Mouse (Mus musculus): Measurements from ENCODE around the gene Gm20449. TPM values are rescaled to one million over a fixed set of nuclear protein-coding genes. Genes with fewer than 3 reads are reported as not detected.
"Not testable (repeated sequence)": the region's sequence is repeated elsewhere in the genome, so short reads cannot be mapped to it uniquely, and the experiment has no call there.

Gene Gm20449
- 0.02 TPM in 1 of 2 replicates, not detected in the other for polyA plus RNA-seq (2012; rRNA removed)

DNA sequence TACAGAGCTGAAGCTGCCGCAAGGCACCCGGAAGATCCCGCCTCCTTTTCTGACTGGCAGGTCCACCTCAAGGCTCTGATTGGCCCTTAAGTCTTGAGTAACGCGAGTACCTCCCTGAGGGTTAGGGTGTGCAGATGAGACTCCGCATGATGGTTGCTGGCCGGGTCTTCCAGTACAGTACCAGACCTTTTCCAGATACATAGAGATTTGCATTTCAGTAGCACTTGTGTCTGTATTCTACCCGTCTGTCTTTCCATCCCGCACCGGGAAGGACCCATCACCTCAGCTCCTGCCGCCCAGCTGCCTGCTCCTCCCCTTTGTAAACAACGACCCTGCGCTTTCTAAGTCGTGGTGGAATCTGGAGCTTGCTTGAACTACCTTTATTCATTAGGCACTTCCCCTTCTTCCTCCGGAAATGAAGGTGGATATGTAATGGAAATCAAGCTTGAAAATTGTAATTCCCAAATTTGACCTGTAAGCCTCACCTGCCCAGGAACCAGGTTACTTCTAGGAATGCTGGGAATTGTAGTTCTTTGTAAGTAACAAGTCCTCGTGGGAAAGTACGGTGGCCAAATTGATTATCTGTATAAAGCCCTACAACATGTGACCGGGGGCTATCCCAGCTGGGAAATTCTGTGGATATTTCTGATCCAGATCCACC, at the start of gene Gm20449, which contains the start of gene AW146154:
Gm20449 (minus strand) TSS at position 29 of the 661 bp plus-strand sequence.
AW146154 (minus strand) TSS at position 502 of the 661 bp plus-strand sequence.
- Histone ChIP-seq H3K4me1 (ENCODE audit: control insufficient read depth, insufficient read depth, insufficient read length) (no peaks in the 10 kb centered on the region), H3K27me3 (ENCODE audit: control insufficient read depth, insufficient read depth, low read length) (no peaks in the 10 kb centered on the region), H3K36me3 (ENCODE audit: control insufficient read depth, insufficient read depth, low read length) (no peaks in the 10 kb centered on the region), H3K4me3 (ENCODE audit: extremely low read depth, insufficient read depth, insufficient read length) (peak within 1 kb of the TSS; percentile 78), H3K27ac (ENCODE audit: insufficient read depth, low read length) (peak within 1 kb of the TSS; percentile 67)
- TF ChIP-seq CTCF (IDR thresholded peaks at IDR 0.05; ENCODE audit: extremely low read depth, insufficient read depth, insufficient read length, insufficient replicate concordance): no peak
- peak; percentile 24; the same call in 1 of the 2 replicates for TF ChIP-seq POLR2A (IDR thresholded peaks at IDR 0.05; ENCODE audit: low read depth, low read length)
- under 1% methylated on average over 18 of the region's 18 CpGs for WGBS
- DNase-seq (ENCODE audit: low read depth in 1 of 2, low spot score in 2 of 2): peak; percentile 80 to 99

DNA sequence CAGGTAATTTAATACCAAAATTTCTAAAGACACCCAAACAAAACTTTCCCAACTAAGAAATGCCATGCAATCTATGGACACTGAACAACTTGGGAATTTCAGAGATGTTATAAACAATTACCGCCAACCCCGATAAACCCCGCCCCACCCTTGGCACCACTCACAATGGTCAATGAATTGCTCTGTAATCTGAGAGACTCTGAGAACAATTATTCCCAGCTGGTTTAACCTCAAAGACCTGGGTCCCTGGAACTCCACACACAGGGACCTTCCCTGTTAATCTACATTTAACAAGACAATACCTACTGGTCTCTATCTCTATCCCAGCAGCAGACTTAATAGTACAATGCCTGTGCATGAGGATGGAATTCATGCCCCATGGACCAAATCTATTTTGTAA, 13.5 kb upstream of the Gm20449 start:
- Histone ChIP-seq H3K4me1 (ENCODE audit: control insufficient read depth, insufficient read depth, insufficient read length) (no peaks in the 10 kb centered on the region), H3K4me3 (ENCODE audit: extremely low read depth, insufficient read depth, insufficient read length) (no peak overlapping the region), H3K27me3 (ENCODE audit: control insufficient read depth, insufficient read depth, low read length) (no peaks in the 10 kb centered on the region), H3K27ac (ENCODE audit: insufficient read depth, low read length) (no peak overlapping the region), H3K36me3 (ENCODE audit: control insufficient read depth, insufficient read depth, low read length) (no peaks in the 10 kb centered on the region)
- 83% methylated on average over 3 of the region's 3 CpGs for WGBS
- no peak for DNase-seq (ENCODE audit: low read depth in 1 of 2, low spot score in 2 of 2)
- TF ChIP-seq CTCF (IDR thresholded peaks at IDR 0.05; ENCODE audit: extremely low read depth, insufficient read depth, insufficient read length, insufficient replicate concordance) (no peak), POLR2A (IDR thresholded peaks at IDR 0.05; ENCODE audit: low read depth, low read length) (no peak)

DNA sequence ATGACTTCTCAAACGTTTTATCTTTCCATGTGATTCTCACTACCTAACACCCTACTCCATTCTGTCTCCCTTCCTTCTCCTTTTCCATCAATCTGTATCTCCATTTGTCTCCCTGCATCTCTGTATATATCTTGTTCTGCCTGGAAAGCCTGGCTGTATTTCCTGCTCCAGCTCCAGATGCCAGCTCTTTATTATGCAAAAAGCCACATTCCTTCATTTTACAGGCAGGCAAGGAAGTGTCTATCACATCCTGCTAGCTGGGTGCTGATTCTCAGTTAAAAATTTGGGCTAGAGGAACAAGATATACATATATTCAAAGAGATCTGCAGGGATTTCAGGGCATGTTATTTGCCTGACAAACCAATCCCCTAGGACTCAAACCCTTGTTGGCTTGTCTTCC, 13.0 kb upstream of the Gm20449 start:
- no peak overlapping the region for H3K4me3 ChIP-seq (ENCODE audit: extremely low read depth, insufficient read depth, insufficient read length)
- no peaks in the 10 kb centered on the region for H3K27me3 ChIP-seq (ENCODE audit: control insufficient read depth, insufficient read depth, low read length)
- H3K27ac ChIP-seq (ENCODE audit: insufficient read depth, low read length): no peak overlapping the region
- TF ChIP-seq POLR2A (IDR thresholded peaks at IDR 0.05; ENCODE audit: low read depth, low read length) (no peak), CTCF (IDR thresholded peaks at IDR 0.05; ENCODE audit: extremely low read depth, insufficient read depth, insufficient read length, insufficient replicate concordance) (no peak)
- H3K36me3 ChIP-seq (ENCODE audit: control insufficient read depth, insufficient read depth, low read length): no peaks in the 10 kb centered on the region
- no peak for DNase-seq (ENCODE audit: low read depth in 1 of 2, low spot score in 2 of 2)
- no peaks in the 10 kb centered on the region for H3K4me1 ChIP-seq (ENCODE audit: control insufficient read depth, insufficient read depth, insufficient read length)
- WGBS: 26% methylated on average over 1 of the region's 1 CpGs

DNA sequence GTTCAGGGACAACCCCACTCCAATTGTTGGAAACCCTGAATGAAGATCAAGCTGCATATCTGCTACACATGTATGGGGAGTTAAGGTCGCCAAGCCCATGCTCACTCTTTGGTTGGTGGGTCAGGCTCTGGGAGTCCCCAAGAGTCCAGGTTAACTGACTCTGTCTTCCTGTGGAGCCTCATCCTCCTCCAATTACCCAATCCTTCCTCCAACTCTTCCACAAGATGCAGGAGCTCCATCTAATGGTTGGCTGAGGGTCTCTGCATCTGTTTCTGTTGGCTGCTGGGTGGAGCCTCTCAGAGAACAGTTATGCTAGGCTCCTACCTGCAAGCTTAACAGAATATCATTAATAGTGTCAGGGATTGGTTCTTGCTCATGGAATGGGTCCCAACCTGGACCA, 3.2 kb upstream of the Gm20449 start:
- H3K36me3 ChIP-seq (ENCODE audit: control insufficient read depth, insufficient read depth, low read length): no peaks in the 10 kb centered on the region
- no peaks in the 10 kb centered on the region for H3K4me1 ChIP-seq (ENCODE audit: control insufficient read depth, insufficient read depth, insufficient read length)
- DNase-seq (ENCODE audit: low read depth in 1 of 2, low spot score in 2 of 2): no peak
- H3K27ac ChIP-seq (ENCODE audit: insufficient read depth, low read length): no peak overlapping the region
- H3K4me3 ChIP-seq (ENCODE audit: extremely low read depth, insufficient read depth, insufficient read length): no peak overlapping the region
- TF ChIP-seq CTCF (IDR thresholded peaks at IDR 0.05; ENCODE audit: extremely low read depth, insufficient read depth, insufficient read length, insufficient replicate concordance): no peak
- TF ChIP-seq POLR2A (IDR thresholded peaks at IDR 0.05; ENCODE audit: low read depth, low read length): no peak
- H3K27me3 ChIP-seq (ENCODE audit: control insufficient read depth, insufficient read depth, low read length): no peaks in the 10 kb centered on the region
- WGBS: 41% methylated on average over 1 of the region's 1 CpGs

DNA sequence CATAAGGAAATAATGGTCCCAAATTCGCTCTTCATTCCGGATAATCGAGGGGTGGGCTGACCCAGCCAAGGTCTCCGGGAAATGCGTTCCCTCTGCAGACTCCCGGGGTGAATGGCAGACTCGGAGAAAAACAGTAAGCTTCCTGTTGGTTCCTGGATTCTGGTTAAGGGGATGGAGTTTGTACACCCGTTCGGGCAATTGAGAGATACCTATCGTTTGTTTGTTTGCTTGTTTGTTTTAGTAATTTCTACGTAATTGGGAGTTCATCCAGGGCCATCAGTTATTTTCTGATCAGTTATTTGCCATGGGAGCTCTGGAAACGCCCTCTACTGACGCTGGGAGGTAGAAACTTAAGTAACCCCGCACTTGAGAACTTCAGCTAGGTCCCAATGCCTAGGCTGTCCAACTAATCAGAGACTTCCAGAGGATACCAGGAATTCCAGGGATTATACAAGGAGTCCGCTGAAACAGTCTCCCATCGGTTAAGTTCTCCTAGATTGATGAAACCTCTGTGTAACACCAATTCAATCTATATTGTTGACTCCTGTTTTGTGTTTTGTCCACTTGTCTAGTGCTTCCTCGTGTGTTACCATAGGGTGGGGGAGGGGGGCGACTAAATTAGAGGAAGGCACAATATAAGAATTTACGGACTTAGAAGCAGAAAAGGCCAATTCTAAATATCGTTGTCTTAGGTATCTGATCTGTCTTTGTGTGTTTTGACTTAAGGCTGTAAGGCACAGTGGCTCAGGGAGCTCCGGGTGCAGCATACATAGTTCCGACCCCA, 1.1 kb upstream of the Gm20449 start:
- 14% methylated on average over 22 of the region's 22 CpGs for whole genome bisulfite sequencing
- TF ChIP-seq POLR2A (IDR thresholded peaks at IDR 0.05; ENCODE audit: low read depth, low read length) (no peak), CTCF (IDR thresholded peaks at IDR 0.05; ENCODE audit: extremely low read depth, insufficient read depth, insufficient read length, insufficient replicate concordance) (no peak)
- Histone ChIP-seq H3K4me1 (ENCODE audit: control insufficient read depth, insufficient read depth, insufficient read length) (no peaks in the 10 kb centered on the region), H3K36me3 (ENCODE audit: control insufficient read depth, insufficient read depth, low read length) (no peaks in the 10 kb centered on the region), H3K4me3 (ENCODE audit: extremely low read depth, insufficient read depth, insufficient read length) (peak overlapping the region; percentile 78), H3K27me3 (ENCODE audit: control insufficient read depth, insufficient read depth, low read length) (no peaks in the 10 kb centered on the region), H3K27ac (ENCODE audit: insufficient read depth, low read length) (no peak overlapping the region)
- DNase-seq (ENCODE audit: low read depth in 1 of 2, low spot score in 2 of 2): peak; percentile 36 to 67

DNA sequence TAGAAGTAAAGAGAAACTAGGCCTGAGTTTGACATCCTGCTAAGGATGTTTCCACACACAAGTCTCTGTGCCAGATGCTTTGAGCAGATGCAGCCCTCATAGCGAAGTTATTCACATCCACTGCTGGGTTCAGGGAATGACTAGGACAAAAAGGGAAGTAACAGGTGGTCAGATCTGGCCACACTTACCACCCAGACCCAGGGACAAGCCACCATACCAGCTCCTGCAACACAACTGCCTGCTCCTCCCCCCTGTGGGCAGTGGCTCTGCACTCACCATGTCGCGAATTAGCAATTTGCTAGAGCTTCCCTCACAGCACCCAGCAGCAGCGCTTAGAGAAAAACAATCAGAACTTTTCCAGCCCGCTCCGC, 214 bp downstream of the Gm20449 start:
- under 1% methylated on average over 6 of the region's 6 CpGs for WGBS
- H3K27me3 ChIP-seq (ENCODE audit: control insufficient read depth, insufficient read depth, low read length); H3K36me3 ChIP-seq (ENCODE audit: control insufficient read depth, insufficient read depth, low read length); H3K4me1 ChIP-seq (ENCODE audit: control insufficient read depth, insufficient read depth, insufficient read length); DNase-seq (ENCODE audit: low read depth in 1 of 2, low spot score in 2 of 2): not testable (repeated sequence)
- H3K4me3 ChIP-seq (ENCODE audit: extremely low read depth, insufficient read depth, insufficient read length): peak overlapping the region; percentile 78
- peak overlapping the region; percentile 66 for H3K27ac ChIP-seq (ENCODE audit: insufficient read depth, low read length)

DNA sequence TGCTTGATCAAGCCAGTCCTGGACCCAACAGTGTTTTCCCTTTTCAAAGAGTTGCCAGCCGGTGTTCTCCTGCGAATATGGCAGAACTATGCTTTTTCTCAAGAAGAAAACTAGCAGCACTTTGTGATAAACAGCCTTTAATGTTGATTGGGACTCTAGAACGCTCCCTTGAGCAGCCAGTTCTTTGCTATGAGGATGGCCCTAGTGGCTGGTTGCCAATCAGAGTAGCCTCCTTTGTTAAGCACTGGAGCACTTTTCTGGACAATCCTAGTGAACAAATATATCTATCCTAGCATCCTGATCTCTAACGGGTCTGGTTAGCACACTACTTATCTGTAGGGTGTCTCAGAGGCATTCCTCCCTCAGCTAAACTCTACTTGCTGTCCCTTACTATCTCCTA, 753 bp downstream of the Gm20449 start:
- H3K4me1 ChIP-seq (ENCODE audit: control insufficient read depth, insufficient read depth, insufficient read length); H3K27ac ChIP-seq (ENCODE audit: insufficient read depth, low read length); DNase-seq (ENCODE audit: low read depth in 1 of 2, low spot score in 2 of 2); H3K27me3 ChIP-seq (ENCODE audit: control insufficient read depth, insufficient read depth, low read length); H3K36me3 ChIP-seq (ENCODE audit: control insufficient read depth, insufficient read depth, low read length): not testable (repeated sequence)
- 76% methylated on average over 4 of the region's 4 CpGs for WGBS
- 0 out of 2 replicates have a peak overlapping the region, but pooled peaks have one; percentile 78 for H3K4me3 ChIP-seq (ENCODE audit: extremely low read depth, insufficient read depth, insufficient read length)
